Mouse (Mus musculus) forebrain, embryonic 12.5 days (tissue): ENCODE data around the gene Hoxb13. TPM values are rescaled to one million over a fixed set of nuclear protein-coding genes. Genes with fewer than 3 reads are reported as not detected.

ENCODE experiments used
- ATAC-seq: fragments of 200-750 bp; cut with Nextera tagmentation; 2 replicates; pipeline ENCODE4 v1.8.0; 2017; ENCODE audit warnings: moderate TSS enrichment; ENCODE audit not compliant: low FRiP score
- H3K27ac ChIP-seq: fragments of 300-500 bp; sonication (generic); 2 replicates; pipeline ENCODE4 v1.5.1; 2016; ENCODE audit warnings: mild to moderate bottlenecking
- H3K27me3 ChIP-seq: fragments of 300-500 bp; sonication (generic); 2 replicates; pipeline ENCODE4 v1.6.1; 2016; ENCODE audit warnings: mild to moderate bottlenecking
- H3K36me3 ChIP-seq: fragments of 300-500 bp; sonication (generic); replicated peaks from 2 replicates; pipeline ENCODE4 v1.6.1; 2016; ENCODE audit warnings: mild to moderate bottlenecking
- H3K4me1 ChIP-seq: fragments of 300-500 bp; sonication (generic); 2 replicates; pipeline ENCODE4 v1.6.1; 2016
- H3K4me2 ChIP-seq: fragments of 300-500 bp; sonication (generic); 2 replicates; pipeline ENCODE4 v1.6.1; 2016; ENCODE audit warnings: mild to moderate bottlenecking, moderate library complexity
- H3K4me3 ChIP-seq: fragments of 300-500 bp; sonication (generic); replicated peaks from 2 replicates; pipeline ENCODE4 v1.5.1; 2016; ENCODE audit warnings: mild to moderate bottlenecking
- H3K9ac ChIP-seq: fragments of 300-500 bp; sonication (generic); 2 replicates; pipeline ENCODE4 v1.6.1; 2016; ENCODE audit warnings: mild to moderate bottlenecking
- H3K9me3 ChIP-seq: fragments of 300-500 bp; sonication (generic); 2 replicates; pipeline ENCODE4 v1.6.1; 2016
- WGBS: fragments of 180-500 bp; shearing (Covaris S2); methylation state at CpG from one replicate; pipeline ENCODE4 v1.1.7; 2016; 5-methylcytosine and 5-hydroxymethylcytosine counted together
- polyA plus RNA-seq: library from polyadenylated mRNA; unstranded; fragments of >200 nt; fragmentation: Nextera tagmentation; extraction: Ambion mirVana; gene quantifications from 2 replicates; pipeline ENCODE4 v1.2.1, GENCODE M21; 2016

Hoxb13 gene
- polyA plus RNA-seq, 1 experiment from 2014 or later: not detected

- Histone ChIP-seq H3K9ac (no peak overlapping the region), H3K27me3 (peaks cover 97% of the 10 kb centered on the region), H3K9me3 (no peaks in the 10 kb centered on the region), H3K27ac (no peak overlapping the region), H3K4me2 (no peak overlapping the region), H3K36me3 (no peaks in the 10 kb centered on the region), H3K4me3 (no peak overlapping the region), H3K4me1 (no peaks in the 10 kb centered on the region)
- no peak for ATAC-seq
- WGBS: 2% methylated on average over 17 of the region's 17 CpGs
These were observed 18.6 kb upstream of the Hoxb13 start for GRCm38 (mm10) chr11:96175511-96175910.

GRCm38 (mm10) chr11:96175951-96176530 is 18.1 kb upstream of the Hoxb13 start:
- Histone ChIP-seq H3K9ac (no peak overlapping the region), H3K27me3 (peaks cover 97% of the 10 kb centered on the region), H3K9me3 (no peaks in the 10 kb centered on the region), H3K27ac (no peak overlapping the region), H3K36me3 (no peaks in the 10 kb centered on the region), H3K4me3 (no peak overlapping the region), H3K4me1 (no peaks in the 10 kb centered on the region), H3K4me2 (no peak overlapping the region)
- 2% methylated on average over 9 of the region's 9 CpGs for WGBS
- ATAC-seq: no peak

GRCm38 (mm10) chr11:96176841-96177240 is 17.3 kb upstream of the Hoxb13 start:
- Histone ChIP-seq H3K27me3 (peaks cover 97% of the 10 kb centered on the region), H3K9me3 (no peaks in the 10 kb centered on the region), H3K4me3 (no peak overlapping the region), H3K36me3 (no peaks in the 10 kb centered on the region), H3K9ac (no peak overlapping the region), H3K4me1 (no peaks in the 10 kb centered on the region), H3K4me2 (no peak overlapping the region), H3K27ac (no peak overlapping the region)
- 1% methylated on average over 10 of the region's 10 CpGs for WGBS
- ATAC-seq: no peak

GRCm38 (mm10) chr11:96177546-96178174 is 16.5 kb upstream of the Hoxb13 start:
- Histone ChIP-seq H3K36me3 (no peaks in the 10 kb centered on the region), H3K4me2 (no peak overlapping the region), H3K27ac (no peak overlapping the region), H3K27me3 (peaks cover 97% of the 10 kb centered on the region), H3K9ac (no peak overlapping the region), H3K9me3 (peaks cover under 1% of the 10 kb centered on the region; the same call in 1 of the 2 replicates), H3K4me1 (no peaks in the 10 kb centered on the region), H3K4me3 (no peak overlapping the region)
- WGBS: 2% methylated on average over 25 of the region's 27 CpGs
- no peak for ATAC-seq

- H3K4me2 ChIP-seq: no peak overlapping the region
- H3K27ac ChIP-seq: no peak overlapping the region
- H3K4me3 ChIP-seq: no peak overlapping the region
- H3K9me3 ChIP-seq: peaks cover 7% of the 10 kb centered on the region; the same call in 1 of the 2 replicates
- under 1% methylated on average over 8 of the region's 8 CpGs for WGBS
- H3K9ac ChIP-seq: no peak overlapping the region
- peaks cover 97% of the 10 kb centered on the region for H3K27me3 ChIP-seq
- H3K36me3 ChIP-seq: no peaks in the 10 kb centered on the region
- H3K4me1 ChIP-seq: no peaks in the 10 kb centered on the region
- no peak for ATAC-seq
These were observed 15.8 kb upstream of the Hoxb13 start for GRCm38 (mm10) chr11:96178356-96178755.

GRCm38 (mm10) chr11:96178911-96179503 is 15.1 kb upstream of the Hoxb13 start:
- Histone ChIP-seq H3K4me2 (no peak overlapping the region), H3K27me3 (peaks cover 96% of the 10 kb centered on the region), H3K4me3 (no peak overlapping the region), H3K9me3 (peaks cover 7% of the 10 kb centered on the region; the same call in 1 of the 2 replicates), H3K9ac (no peak overlapping the region), H3K4me1 (no peaks in the 10 kb centered on the region), H3K27ac (no peak overlapping the region), H3K36me3 (no peaks in the 10 kb centered on the region)
- 0% methylated on average over 6 of the region's 6 CpGs for WGBS
- no peak for ATAC-seq

GRCm38 (mm10) chr11:96181061-96181460 is 13.1 kb upstream of the Hoxb13 start:
- H3K36me3 ChIP-seq: no peaks in the 10 kb centered on the region
- H3K27me3 ChIP-seq: peaks cover 94% of the 10 kb centered on the region
- ATAC-seq: no peak
- no peak overlapping the region for H3K4me3 ChIP-seq
- H3K4me2 ChIP-seq: no peak overlapping the region
- H3K27ac ChIP-seq: no peak overlapping the region
- no peaks in the 10 kb centered on the region for H3K4me1 ChIP-seq
- no peak overlapping the region for H3K9ac ChIP-seq
- peaks cover 7% of the 10 kb centered on the region; the same call in 1 of the 2 replicates for H3K9me3 ChIP-seq
- 20% methylated on average over 4 of the region's 4 CpGs for WGBS

GRCm38 (mm10) chr11:96184233-96184632 is 9.9 kb upstream of the Hoxb13 start:
- Histone ChIP-seq H3K4me2 (no peak overlapping the region), H3K27me3 (peaks cover 97% of the 10 kb centered on the region), H3K9me3 (peaks cover 7% of the 10 kb centered on the region; the same call in 1 of the 2 replicates), H3K9ac (no peak overlapping the region), H3K4me1 (no peaks in the 10 kb centered on the region), H3K4me3 (no peak overlapping the region), H3K36me3 (no peaks in the 10 kb centered on the region), H3K27ac (no peak overlapping the region)
- no peak for ATAC-seq

GRCm38 (mm10) chr11:96187321-96187720 is 6.8 kb upstream of the Hoxb13 start:
- no peaks in the 10 kb centered on the region for H3K4me1 ChIP-seq
- H3K4me2 ChIP-seq: no peak overlapping the region
- H3K27me3 ChIP-seq: peaks cover 95% of the 10 kb centered on the region
- no peak overlapping the region for H3K4me3 ChIP-seq
- H3K9ac ChIP-seq: no peak overlapping the region
- 15% methylated on average over 4 of the region's 4 CpGs for WGBS
- no peak for ATAC-seq
- H3K9me3 ChIP-seq: peaks cover 7% of the 10 kb centered on the region; the same call in 1 of the 2 replicates
- no peak overlapping the region for H3K27ac ChIP-seq
- no peaks in the 10 kb centered on the region for H3K36me3 ChIP-seq

- H3K4me3 ChIP-seq: no peak overlapping the region
- H3K4me2 ChIP-seq: no peak overlapping the region
- 2% methylated on average over 28 of the region's 28 CpGs for WGBS
- no peak overlapping the region for H3K9ac ChIP-seq
- peaks cover 98% of the 10 kb centered on the region for H3K27me3 ChIP-seq
- no peaks in the 10 kb centered on the region for H3K36me3 ChIP-seq
- no peak for ATAC-seq
- H3K9me3 ChIP-seq: no peaks in the 10 kb centered on the region
- no peaks in the 10 kb centered on the region for H3K4me1 ChIP-seq
- H3K27ac ChIP-seq: no peak overlapping the region
These were observed 4.2 kb upstream of the Hoxb13 start for GRCm38 (mm10) chr11:96189810-96190522.

GRCm38 (mm10) chr11:96191132-96191531 is 3.0 kb upstream of the Hoxb13 start:
- Histone ChIP-seq H3K4me3 (no peak overlapping the region), H3K36me3 (no peaks in the 10 kb centered on the region), H3K27me3 (peaks cover 98% of the 10 kb centered on the region), H3K4me1 (no peaks in the 10 kb centered on the region), H3K27ac (no peak overlapping the region), H3K4me2 (no peak overlapping the region), H3K9me3 (no peaks in the 10 kb centered on the region), H3K9ac (no peak overlapping the region)
- 7% methylated on average over 5 of the region's 5 CpGs for whole genome bisulfite sequencing
- ATAC-seq: no peak

- Histone ChIP-seq H3K9ac (no peak overlapping the region), H3K36me3 (no peaks in the 10 kb centered on the region), H3K27ac (no peak overlapping the region), H3K4me2 (no peak overlapping the region), H3K27me3 (peaks cover 98% of the 10 kb centered on the region), H3K4me1 (no peaks in the 10 kb centered on the region), H3K4me3 (peak overlapping the region; percentile 16), H3K9me3 (no peaks in the 10 kb centered on the region)
- ATAC-seq: no peak
- WGBS: 0% methylated on average over 10 of the region's 10 CpGs
These were observed 240 bp downstream of the Hoxb13 start for GRCm38 (mm10) chr11:96194401-96194710.
